ENCODE assay signal across 9 mouse cellular contexts in the genomic region with DNA sequence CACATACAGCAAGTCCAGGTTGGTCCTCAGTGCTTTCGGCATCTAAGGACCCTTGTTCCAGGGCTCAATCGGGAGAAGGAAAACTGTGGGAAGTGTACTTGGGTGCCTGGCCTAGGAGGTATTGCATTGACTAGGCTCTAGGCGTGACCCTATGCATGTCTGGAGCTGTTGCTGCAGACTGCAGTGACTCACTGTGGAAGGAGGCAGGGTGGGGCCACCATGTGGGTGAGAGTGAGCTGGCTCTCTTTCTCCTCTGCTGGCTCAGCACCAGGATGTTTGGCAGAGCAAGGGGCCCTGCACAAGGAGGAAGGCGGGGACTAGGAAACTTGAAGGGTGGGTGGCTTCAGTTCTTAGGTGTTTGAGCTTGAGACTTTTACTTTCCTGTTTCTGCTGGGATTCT. TPM values are rescaled to one million over a fixed set of nuclear protein-coding genes. Genes with fewer than 3 reads are reported as not detected.
DNase-seq lines count a peak whose midpoint lies in the region; ATAC-seq and TF ChIP-seq lines count a peak whose summit lies in the region.
"Had no signal": no experiment of that assay in that cellular context is flagged by ENCODE, and none has a peak within 500 bp of the region (broad histone marks: within the 10 kb centered on the region; RNA-seq: fewer than 3 reads in every experiment).

No protein-coding gene starts in this region.

- 0 out of 2 replicates have a peak, but pooled peaks have one; percentile 24 for TF ChIP-seq POLR2A in thymus, adult 2 months (IDR thresholded peaks at IDR 0.05; ENCODE audit: control insufficient read depth, extremely low read depth, insufficient read depth, low read length, poor library complexity)

- TF ChIP-seq CTCF in thymus, adult 2 months (IDR thresholded peaks at IDR 0.05; ENCODE audit: borderline replicate concordance, control insufficient read depth, extremely low read depth, insufficient read depth, low read length, poor library complexity): no peak

- H3K9ac ChIP-seq in intestine, embryonic 15.5 days: no peak overlapping the region
- no peak overlapping the region for H3K9ac ChIP-seq in limb, embryonic 15.5 days
- H3K9ac ChIP-seq: neural tube, embryonic 12.5 days had no signal

- no peak overlapping the region for H3K4me3 ChIP-seq in intestine, embryonic 15.5 days (replicated peaks)
- no peak overlapping the region for H3K4me3 ChIP-seq in limb, embryonic 15.5 days
- no peak overlapping the region for H3K4me3 ChIP-seq in thymus, adult 2 months (ENCODE audit: control insufficient read depth, insufficient read depth, low read length)
- H3K4me3 ChIP-seq: neural tube, embryonic 12.5 days had no signal

- no peaks in the 10 kb centered on the region for H3K9me3 ChIP-seq in intestine, embryonic 15.5 days
- H3K9me3 ChIP-seq in limb, embryonic 15.5 days: no peaks in the 10 kb centered on the region
- H3K9me3 ChIP-seq: neural tube, embryonic 12.5 days had no signal

- ATAC-seq in intestine, embryonic 15.5 days: peak; percentile 94
- ATAC-seq in limb, embryonic 15.5 days (ENCODE audit: insufficient number of reproducible peaks, low FRiP score, low TSS enrichment, low read depth): peak; percentile 86

- peaks cover 17% of the 10 kb centered on the region for H3K36me3 ChIP-seq in intestine, embryonic 15.5 days
- H3K36me3 ChIP-seq in limb, embryonic 15.5 days: peaks cover 35% of the 10 kb centered on the region
- no peaks in the 10 kb centered on the region for H3K36me3 ChIP-seq in thymus, adult 2 months (ENCODE audit: control insufficient read depth, insufficient read depth, low read length)
- H3K36me3 ChIP-seq: neural tube, embryonic 12.5 days had no signal

- intact Hi-C loops in gastrocnemius, postnatal 14 days (cut with DNase I; ENCODE audit: low total_unique reads): no loop called here

- 0 out of 2 replicates have a peak overlapping the region, but pooled peaks have one; percentile 17 for H3K4me2 ChIP-seq in intestine, embryonic 15.5 days (replicated peaks)
- H3K4me2 ChIP-seq in limb, embryonic 15.5 days: peak overlapping the region; percentile 40
- H3K4me2 ChIP-seq: neural tube, embryonic 12.5 days had no signal

- no peaks in the 10 kb centered on the region for H3K27me3 ChIP-seq in intestine, embryonic 15.5 days (replicated peaks)
- no peaks in the 10 kb centered on the region for H3K27me3 ChIP-seq in limb, embryonic 15.5 days
- H3K27me3 ChIP-seq in thymus, adult 2 months (ENCODE audit: control insufficient read depth, insufficient read depth, low read length): no peaks in the 10 kb centered on the region
- H3K27me3 ChIP-seq: neural tube, embryonic 12.5 days had no signal

- H3K4me1 ChIP-seq in intestine, embryonic 15.5 days (replicated peaks): peaks cover 54% of the 10 kb centered on the region
- peaks cover 69% of the 10 kb centered on the region for H3K4me1 ChIP-seq in limb, embryonic 15.5 days
- peaks cover 24% of the 10 kb centered on the region for H3K4me1 ChIP-seq in thymus, adult 2 months (replicated peaks; ENCODE audit: control insufficient read depth, insufficient read depth, low read length)
- H3K4me1 ChIP-seq: neural tube, embryonic 12.5 days had no signal

- H3K27ac ChIP-seq in intestine, embryonic 15.5 days: peak overlapping the region; percentile 48; the same call in 1 of the 2 replicates
- H3K27ac ChIP-seq in limb, embryonic 15.5 days: peak overlapping the region; percentile 86
- H3K27ac ChIP-seq in thymus, adult 2 months (ENCODE audit: control insufficient read depth, insufficient read depth, low read length): peak overlapping the region; percentile 81
- H3K27ac ChIP-seq: neural tube, embryonic 12.5 days had no signal

- 26% methylated on average over 4 of the region's 4 CpGs for WGBS in intestine, embryonic 15.5 days
- 24% methylated on average over 4 of the region's 4 CpGs for WGBS in limb, embryonic 15.5 days
- WGBS in thymus, adult 2 months: 30% methylated on average over 4 of the region's 4 CpGs

- DNase-seq in cerebellum, postnatal 10 days: peak; percentile 56 to 73
- DNase-seq in cerebellum, postnatal 36 days: no peak
- DNase-seq in adrenal gland, postnatal 36 days: peak; percentile 87 to 92
- peak; percentile 85 for DNase-seq in gastrocnemius, postnatal 14 days
- DNase-seq in naive thymus-derived CD4-positive, alpha-beta T cell, adult 2 months (ENCODE audit: low read depth): peak; percentile 88
- peak; percentile 61 for DNase-seq in thymus, adult 2 months

RNA-seq across cellular contexts. Expression of gene Ahnak, which starts 8.5 kb away (rescaled TPM):
- 100 to 1,000 TPM; 114 to 197 TPM for total RNA-seq in adrenal gland, postnatal 36 days (2021)
- total RNA-seq in gastrocnemius, postnatal 14 days (2021): 100 to 1,000 TPM; 194 to 197 TPM
- 22.4 and 25.0 TPM in 2 replicates for polyA plus RNA-seq in intestine, embryonic 15.5 days (2015; fragmentation: Nextera tagmentation; extraction: Ambion mirVana)
- polyA plus RNA-seq in limb, embryonic 15.5 days (2015; fragmentation: Nextera tagmentation; extraction: Ambion mirVana): 96.4 and 104 TPM in 2 replicates
- 6.0 and 7.9 TPM in 2 replicates for polyA plus RNA-seq in thymus, adult 2 months (2012; rRNA removed)

RNA-seq across cellular contexts. Expression of gene Eef1g, which starts 30.7 kb away (rescaled TPM):
- 100 to 1,000 TPM; 331 to 363 TPM for total RNA-seq in adrenal gland, postnatal 36 days (2021)
- 100 to 1,000 TPM; 500 to 587 TPM for total RNA-seq in gastrocnemius, postnatal 14 days (2021)
- 436 and 453 TPM in 2 replicates for polyA plus RNA-seq in intestine, embryonic 15.5 days (2015; fragmentation: Nextera tagmentation; extraction: Ambion mirVana)
- 467 and 482 TPM in 2 replicates for polyA plus RNA-seq in limb, embryonic 15.5 days (2015; fragmentation: Nextera tagmentation; extraction: Ambion mirVana)
- polyA plus RNA-seq in thymus, adult 2 months (2012; rRNA removed): 251 and 292 TPM in 2 replicates

RNA-seq across cellular contexts. Expression of gene Tut1, which starts 43.9 kb away (rescaled TPM):
- 10 to 100 TPM; 20.7 to 24.4 TPM for total RNA-seq in adrenal gland, postnatal 36 days (2021)
- 1 to 10 TPM; 8.2 to 8.4 TPM for total RNA-seq in gastrocnemius, postnatal 14 days (2021)
- 29.7 and 30.4 TPM in 2 replicates for polyA plus RNA-seq in intestine, embryonic 15.5 days (2015; fragmentation: Nextera tagmentation; extraction: Ambion mirVana)
- polyA plus RNA-seq in limb, embryonic 15.5 days (2015; fragmentation: Nextera tagmentation; extraction: Ambion mirVana): 29.3 and 30.0 TPM in 2 replicates
- polyA plus RNA-seq in thymus, adult 2 months (2012; rRNA removed): 39.4 and 42.0 TPM in 2 replicates

RNA-seq across cellular contexts. Expression of gene Mta2, which starts 55.9 kb away (rescaled TPM):
- total RNA-seq in adrenal gland, postnatal 36 days (2021): 10 to 100 TPM; 88.0 to 88.6 TPM
- total RNA-seq in gastrocnemius, postnatal 14 days (2021): 10 to 100 TPM; 27.4 to 27.9 TPM
- 130 and 139 TPM in 2 replicates for polyA plus RNA-seq in intestine, embryonic 15.5 days (2015; fragmentation: Nextera tagmentation; extraction: Ambion mirVana)
- polyA plus RNA-seq in limb, embryonic 15.5 days (2015; fragmentation: Nextera tagmentation; extraction: Ambion mirVana): 155 and 160 TPM in 2 replicates
- 79.6 and 92.0 TPM in 2 replicates for polyA plus RNA-seq in thymus, adult 2 months (2012; rRNA removed)

Comparison
In these comparisons a context has a peak if more than half of its experiments do, and no peak if none do; other contexts are left out.
1. DNase-seq: peak in cerebellum, postnatal 10 days (2 of 2), adrenal gland, postnatal 36 days (2 of 2), gastrocnemius, postnatal 14 days (single experiment), naive thymus-derived CD4-positive, alpha-beta T cell, adult 2 months (single experiment) and thymus, adult 2 months (single experiment); none in cerebellum, postnatal 36 days (0 of 2).
2. Peak in every context shown above with its lines, with median percentiles within 50 percentile points of each other: H3K27ac ChIP-seq.